Mouse (Mus musculus): ENCODE data around the gene Acvr2b.

Gene Acvr2b

GRCm38 (mm10) chr9:119473011-119473410 lies 71.1 kb downstream of the Acvr2b start:
- TF ChIP-seq CTCF (conservative IDR thresholded peaks at IDR 0.05; ENCODE audit: low read length) (no peak), NANOG (IDR thresholded peaks at IDR 0.05; ENCODE audit: borderline replicate concordance, low read length) (no peak), POU5F1 (IDR thresholded peaks at IDR 0.05; ENCODE audit: borderline replicate concordance, low read length) (no peak)
- H3K4me1 ChIP-seq (replicated peaks; ENCODE audit: low read depth, low read length) = peaks cover 18% of the 10 kb centered on the region
- no peaks in the 10 kb centered on the region for H3K36me3 ChIP-seq (ENCODE audit: insufficient read depth, low read length)
- no peak overlapping the region for H3K4me3 ChIP-seq (replicated peaks; ENCODE audit: low read length)
- H3K9me3 ChIP-seq (ENCODE audit: low read length) = no peaks in the 10 kb centered on the region
- H3K27me3 ChIP-seq (ENCODE audit: insufficient read depth, low read length) = peaks cover 10% of the 10 kb centered on the region

GRCm38 (mm10) chr9:119473608-119474164 lies 71.8 kb downstream of the Acvr2b start:
- TF ChIP-seq CTCF (conservative IDR thresholded peaks at IDR 0.05; ENCODE audit: low read length) (no peak), NANOG (IDR thresholded peaks at IDR 0.05; ENCODE audit: borderline replicate concordance, low read length) (no peak), POU5F1 (IDR thresholded peaks at IDR 0.05; ENCODE audit: borderline replicate concordance, low read length) (no peak)
- Histone ChIP-seq H3K4me1 (replicated peaks; ENCODE audit: low read depth, low read length) (peaks cover 16% of the 10 kb centered on the region), H3K36me3 (ENCODE audit: insufficient read depth, low read length) (no peaks in the 10 kb centered on the region)

GRCm38 (mm10) chr9:119474717-119475611 lies 73.0 kb downstream of the Acvr2b start:
- Histone ChIP-seq H3K27me3 (ENCODE audit: insufficient read depth, low read length) (peaks cover 11% of the 10 kb centered on the region), H3K36me3 (ENCODE audit: insufficient read depth, low read length) (no peaks in the 10 kb centered on the region), H3K4me1 (replicated peaks; ENCODE audit: low read depth, low read length) (0 out of 2 replicates have a peak, but pooled peaks cover 5% of the 10 kb centered on the region), H3K9me3 (ENCODE audit: low read length) (no peaks in the 10 kb centered on the region), H3K4me3 (replicated peaks; ENCODE audit: low read length) (no peak overlapping the region)
- no peak for TF ChIP-seq CTCF (conservative IDR thresholded peaks at IDR 0.05; ENCODE audit: low read length)
- TF ChIP-seq NANOG (IDR thresholded peaks at IDR 0.05; ENCODE audit: borderline replicate concordance, low read length) = no peak
- no peak for TF ChIP-seq POU5F1 (IDR thresholded peaks at IDR 0.05; ENCODE audit: borderline replicate concordance, low read length)

More at GRCm38 (mm10) chr9:119473608-119474164, 71.8 kb downstream of the Acvr2b start:
- no peak overlapping the region for H3K4me3 ChIP-seq (replicated peaks; ENCODE audit: low read length)
- H3K27me3 ChIP-seq (ENCODE audit: insufficient read depth, low read length) = peaks cover 11% of the 10 kb centered on the region
- H3K9me3 ChIP-seq (ENCODE audit: low read length) = no peaks in the 10 kb centered on the region

- no peaks in the 10 kb centered on the region for H3K9me3 ChIP-seq (ENCODE audit: low read length)
- no peaks in the 10 kb centered on the region for H3K36me3 ChIP-seq (ENCODE audit: insufficient read depth, low read length)
- peaks cover 16% of the 10 kb centered on the region for H3K27me3 ChIP-seq (ENCODE audit: insufficient read depth, low read length)
- H3K4me3 ChIP-seq (replicated peaks; ENCODE audit: low read length) = no peak overlapping the region
- TF ChIP-seq CTCF (conservative IDR thresholded peaks at IDR 0.05; ENCODE audit: low read length) (no peak), NANOG (IDR thresholded peaks at IDR 0.05; ENCODE audit: borderline replicate concordance, low read length) (no peak)
- peaks cover 6% of the 10 kb centered on the region; the same call in 1 of the 2 replicates for H3K4me1 ChIP-seq (replicated peaks; ENCODE audit: low read depth, low read length)
Observed at GRCm38 (mm10) chr9:119477754-119478153, 75.8 kb downstream of the Acvr2b start.

- Histone ChIP-seq H3K9me3 (ENCODE audit: low read length) (no peaks in the 10 kb centered on the region), H3K36me3 (ENCODE audit: insufficient read depth, low read length) (no peaks in the 10 kb centered on the region), H3K4me3 (replicated peaks; ENCODE audit: low read length) (no peak overlapping the region), H3K27me3 (ENCODE audit: insufficient read depth, low read length) (peaks cover 21% of the 10 kb centered on the region), H3K4me1 (replicated peaks; ENCODE audit: low read depth, low read length) (peaks cover 10% of the 10 kb centered on the region)
- TF ChIP-seq CTCF (conservative IDR thresholded peaks at IDR 0.05; ENCODE audit: low read length) (no peak), POU5F1 (IDR thresholded peaks at IDR 0.05; ENCODE audit: borderline replicate concordance, low read length) (no peak), NANOG (IDR thresholded peaks at IDR 0.05; ENCODE audit: borderline replicate concordance, low read length) (no peak)
Observed at GRCm38 (mm10) chr9:119478345-119478744, 76.4 kb downstream of the Acvr2b start.

- H3K36me3 ChIP-seq (ENCODE audit: insufficient read depth, low read length) = no peaks in the 10 kb centered on the region
- H3K4me3 ChIP-seq (replicated peaks; ENCODE audit: low read length) = no peak overlapping the region
- TF ChIP-seq POU5F1 (IDR thresholded peaks at IDR 0.05; ENCODE audit: borderline replicate concordance, low read length) (no peak), NANOG (IDR thresholded peaks at IDR 0.05; ENCODE audit: borderline replicate concordance, low read length) (no peak), CTCF (conservative IDR thresholded peaks at IDR 0.05; ENCODE audit: low read length) (no peak)
- H3K4me1 ChIP-seq (replicated peaks; ENCODE audit: low read depth, low read length) = peaks cover 20% of the 10 kb centered on the region
- H3K27me3 ChIP-seq (ENCODE audit: insufficient read depth, low read length) = peaks cover 22% of the 10 kb centered on the region
- no peaks in the 10 kb centered on the region for H3K9me3 ChIP-seq (ENCODE audit: low read length)
Observed at GRCm38 (mm10) chr9:119479297-119479696, 77.4 kb downstream of the Acvr2b start.

GRCm38 (mm10) chr9:119481612-119482011 lies 79.7 kb downstream of the Acvr2b start:
- Histone ChIP-seq H3K27me3 (ENCODE audit: insufficient read depth, low read length) (peaks cover 30% of the 10 kb centered on the region), H3K4me1 (replicated peaks; ENCODE audit: low read depth, low read length) (peaks cover 36% of the 10 kb centered on the region), H3K4me3 (replicated peaks; ENCODE audit: low read length) (no peak overlapping the region), H3K36me3 (ENCODE audit: insufficient read depth, low read length) (no peaks in the 10 kb centered on the region), H3K9me3 (ENCODE audit: low read length) (no peaks in the 10 kb centered on the region)
- TF ChIP-seq CTCF (conservative IDR thresholded peaks at IDR 0.05; ENCODE audit: low read length) (no peak), POU5F1 (IDR thresholded peaks at IDR 0.05; ENCODE audit: borderline replicate concordance, low read length) (no peak), NANOG (IDR thresholded peaks at IDR 0.05; ENCODE audit: borderline replicate concordance, low read length) (no peak)

GRCm38 (mm10) chr9:119483554-119484353 lies 81.8 kb downstream of the Acvr2b start:
- TF ChIP-seq NANOG (IDR thresholded peaks at IDR 0.05; ENCODE audit: borderline replicate concordance, low read length) (no peak), CTCF (conservative IDR thresholded peaks at IDR 0.05; ENCODE audit: low read length) (no peak), POU5F1 (IDR thresholded peaks at IDR 0.05; ENCODE audit: borderline replicate concordance, low read length) (no peak)
- no peaks in the 10 kb centered on the region for H3K9me3 ChIP-seq (ENCODE audit: low read length)
- H3K4me1 ChIP-seq (replicated peaks; ENCODE audit: low read depth, low read length) = peaks cover 34% of the 10 kb centered on the region
- peak overlapping the region; percentile 35 for H3K4me3 ChIP-seq (replicated peaks; ENCODE audit: low read length)
- no peaks in the 10 kb centered on the region for H3K36me3 ChIP-seq (ENCODE audit: insufficient read depth, low read length)
- H3K27me3 ChIP-seq (ENCODE audit: insufficient read depth, low read length) = peaks cover 25% of the 10 kb centered on the region

Measured in E14TG2a.4 (cell line).